Comparison of ENCODE assay signal across 26 mouse cellular contexts in genomic region chr8:43169249-43169755, GRCm38 (mm10). TPM values are rescaled to one million over a fixed set of nuclear protein-coding genes. Genes with fewer than 3 reads are reported as not detected.
"Had no signal": no experiment of that assay in that cellular context is flagged by ENCODE, and none has a peak within 500 bp of the region (broad histone marks: within the 10 kb centered on the region; RNA-seq: fewer than 3 reads in every experiment).

No protein-coding gene starts in this region.

- H3K27ac ChIP-seq: kidney, embryonic 15.5 days; left cerebral cortex, adult 2 months; liver, embryonic 13.5 days; midbrain, embryonic 10.5 days; midbrain, embryonic 15.5 days; neural tube, embryonic 12.5 days; neural tube, embryonic 15.5 days; stomach, postnatal 0 days had no signal

- H3K9me3 ChIP-seq: kidney, embryonic 15.5 days; megakaryocyte, embryonic 14.5 days; midbrain, embryonic 10.5 days; midbrain, embryonic 15.5 days; neural tube, embryonic 12.5 days; neural tube, embryonic 15.5 days had no signal

- H3K36me3 ChIP-seq: kidney, embryonic 15.5 days; liver, embryonic 13.5 days; midbrain, embryonic 10.5 days; midbrain, embryonic 15.5 days; neural tube, embryonic 12.5 days; neural tube, embryonic 15.5 days had no signal

- H3K4me2 ChIP-seq: kidney, embryonic 15.5 days; liver, embryonic 13.5 days; lung, embryonic 14.5 days; midbrain, embryonic 15.5 days; neural tube, embryonic 12.5 days; neural tube, embryonic 15.5 days had no signal

- H3K4me3 ChIP-seq: kidney, embryonic 15.5 days; left cerebral cortex, adult 2 months; liver, embryonic 13.5 days; megakaryocyte, embryonic 14.5 days; midbrain, embryonic 10.5 days; midbrain, embryonic 15.5 days; neural tube, embryonic 12.5 days; neural tube, embryonic 15.5 days had no signal

- DNase-seq: kidney, adult 11 months; kidney, adult 8-10 months; kidney, postnatal 10 days; kidney, postnatal 36 days; layer of hippocampus, postnatal 36 days; liver, embryonic 13.5 days; lung, embryonic 14.5 days; right cerebral cortex, adult 18-20 months; right cerebral cortex, postnatal 14 days; right cerebral cortex, postnatal 4 days; thymus, adult 2 months; thymus, postnatal 14 days; thymus, postnatal 4 days had no signal

- ATAC-seq: midbrain, embryonic 15.5 days had no signal

- H3K27me3 ChIP-seq: kidney, embryonic 15.5 days; liver, embryonic 13.5 days; megakaryocyte, embryonic 14.5 days; midbrain, embryonic 15.5 days; neural tube, embryonic 12.5 days; neural tube, embryonic 15.5 days had no signal

- H3K9ac ChIP-seq: kidney, embryonic 15.5 days; liver, embryonic 13.5 days; lung, embryonic 14.5 days; midbrain, embryonic 15.5 days; neural tube, embryonic 12.5 days; neural tube, embryonic 15.5 days had no signal

- H3K4me1 ChIP-seq: kidney, embryonic 15.5 days; liver, embryonic 13.5 days; megakaryocyte, embryonic 14.5 days; midbrain, embryonic 10.5 days; midbrain, embryonic 15.5 days; neural tube, embryonic 12.5 days; neural tube, embryonic 15.5 days had no signal

RNA-seq across cellular contexts. Expression of gene Triml2, which starts 11.0 kb away (rescaled TPM):
- polyA plus RNA-seq: kidney, embryonic 15.5 days; limb, embryonic 11.5 days; limb, embryonic 14.5 days; liver, adult 2 months; liver, embryonic 13.5 days; liver, embryonic 16.5 days; lung, embryonic 14.5 days; midbrain, embryonic 10.5 days; midbrain, embryonic 15.5 days; neural tube, embryonic 12.5 days; neural tube, embryonic 15.5 days; stomach, embryonic 14.5 days; stomach, postnatal 0 days; thymus, adult 2 months had no signal

RNA-seq across cellular contexts. Expression of gene Triml1, which starts 28.0 kb away (rescaled TPM):
- polyA plus RNA-seq: kidney, embryonic 15.5 days; limb, embryonic 11.5 days; limb, embryonic 14.5 days; liver, adult 2 months; liver, embryonic 13.5 days; liver, embryonic 16.5 days; lung, embryonic 14.5 days; midbrain, embryonic 10.5 days; midbrain, embryonic 15.5 days; neural tube, embryonic 12.5 days; neural tube, embryonic 15.5 days; stomach, embryonic 14.5 days; stomach, postnatal 0 days; thymus, adult 2 months had no signal
